Mouse (Mus musculus): ENCODE measurements around the gene Qsox2. TPM values are rescaled to one million over a fixed set of nuclear protein-coding genes. Genes with fewer than 3 reads are reported as not detected.

Gene Qsox2
- polyA plus RNA-seq, 1 experiment from 2014 or later, result 5.2 TPM

DNA sequence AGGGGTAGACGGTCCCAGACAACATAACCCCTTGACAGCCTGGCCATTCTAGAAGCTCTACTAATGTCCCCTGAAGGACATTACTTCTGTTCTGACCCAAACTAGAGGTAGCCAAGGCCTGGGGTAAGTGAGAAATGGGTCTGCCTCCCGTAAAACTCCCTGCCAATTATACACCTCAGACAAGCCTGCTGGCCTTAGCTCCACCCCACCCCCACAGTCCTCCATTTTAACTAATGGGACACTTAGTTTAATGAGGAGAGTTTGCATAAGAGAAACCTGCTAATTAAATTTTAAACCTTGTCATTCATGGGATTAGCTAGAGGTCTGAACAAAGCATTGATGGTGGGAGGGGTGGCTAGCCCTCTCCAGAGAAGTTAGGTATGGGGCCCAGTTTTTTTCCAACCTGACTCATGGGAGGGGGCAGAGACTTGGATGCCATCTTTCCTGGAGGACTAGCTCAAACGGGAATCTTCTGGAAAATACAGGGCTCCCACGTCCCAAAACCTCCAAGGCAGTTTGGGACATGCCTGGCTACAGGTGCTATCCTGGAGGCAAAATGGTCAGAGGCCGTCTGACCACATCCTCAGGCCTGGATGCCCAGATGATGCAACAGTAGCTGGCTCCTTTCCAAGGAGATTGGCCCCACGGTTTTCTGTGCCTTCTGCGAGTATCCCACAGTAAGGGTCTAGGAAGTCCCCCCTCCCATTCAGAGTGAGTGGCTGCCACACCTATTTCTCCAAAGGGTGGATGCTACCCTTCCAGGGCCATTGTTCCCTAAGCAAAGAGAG, 42.6 kb downstream of the Qsox2 start:
- H3K9ac ChIP-seq, result no peak overlapping the region
- no peaks in the 10 kb centered on the region for H3K9me3 ChIP-seq (replicated peaks)
- H3K4me3 ChIP-seq (replicated peaks), result no peak overlapping the region
- WGBS (ENCODE audit: insufficient replicate concordance), result 23% methylated on average over 7 of the region's 7 CpGs
- H3K27me3 ChIP-seq, result peaks cover 91% of the 10 kb centered on the region
- H3K4me1 ChIP-seq (replicated peaks), result no peaks in the 10 kb centered on the region; the same call in 1 of the 2 replicates
- no peak for ATAC-seq (ENCODE audit: insufficient read depth)
- no peak overlapping the region for H3K27ac ChIP-seq (replicated peaks)
- no peak overlapping the region for H3K4me2 ChIP-seq
- H3K36me3 ChIP-seq (replicated peaks), result no peaks in the 10 kb centered on the region

DNA sequence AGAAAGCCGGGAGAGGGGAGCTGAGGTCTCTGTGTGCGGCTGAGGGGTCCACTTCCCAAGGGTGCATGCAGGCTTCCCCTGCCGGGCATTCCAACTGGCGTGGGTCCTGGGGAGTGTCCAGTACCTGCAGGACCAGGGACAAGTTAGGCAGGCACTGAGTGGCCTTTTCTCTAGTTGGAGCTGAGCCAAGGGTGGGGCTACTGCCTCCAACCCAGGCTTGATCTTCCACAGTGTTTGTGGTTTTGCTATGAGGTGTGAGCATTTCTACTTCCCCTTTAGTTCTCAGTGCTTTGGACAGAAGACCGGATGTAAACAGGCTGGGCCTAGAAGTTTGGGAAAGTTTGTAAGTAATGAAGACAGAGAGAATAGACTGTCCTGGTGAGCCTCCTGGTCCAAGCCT, 48.8 kb downstream of the Qsox2 start:
- H3K27me3 ChIP-seq, result peaks cover 69% of the 10 kb centered on the region
- H3K9me3 ChIP-seq (replicated peaks), result no peaks in the 10 kb centered on the region
- 36% methylated on average over 5 of the region's 5 CpGs for WGBS (ENCODE audit: insufficient replicate concordance)
- H3K4me2 ChIP-seq, result no peak overlapping the region
- peaks cover 4% of the 10 kb centered on the region; the same call in 1 of the 2 replicates for H3K4me1 ChIP-seq (replicated peaks)
- H3K27ac ChIP-seq (replicated peaks), result no peak overlapping the region
- no peaks in the 10 kb centered on the region for H3K36me3 ChIP-seq (replicated peaks)
- no peak overlapping the region for H3K4me3 ChIP-seq (replicated peaks)
- ATAC-seq (ENCODE audit: insufficient read depth), result no peak
- no peak overlapping the region for H3K9ac ChIP-seq

DNA sequence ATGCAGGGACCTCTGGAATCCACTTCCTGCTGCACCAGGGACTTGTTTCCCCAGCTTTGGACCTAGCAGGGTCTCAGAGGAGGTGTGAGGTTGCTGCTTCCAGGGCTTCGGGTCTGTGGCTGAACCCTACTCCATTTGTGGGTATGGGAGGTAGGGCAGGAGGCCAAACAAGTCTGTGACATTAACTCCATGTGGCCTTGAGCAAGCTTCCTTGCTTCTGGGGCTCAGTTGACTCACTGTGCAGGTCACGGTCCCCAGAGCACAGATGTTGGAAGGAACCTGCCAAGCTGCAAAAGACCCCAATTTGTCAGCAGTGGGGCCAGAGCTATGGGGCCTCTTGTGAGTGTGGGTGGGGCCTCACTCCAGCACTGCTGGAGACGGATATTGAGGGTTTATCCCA, 53.0 kb downstream of the Qsox2 start:
- H3K4me3 ChIP-seq (replicated peaks), result no peak overlapping the region
- H3K9ac ChIP-seq, result no peak overlapping the region
- H3K36me3 ChIP-seq (replicated peaks), result no peaks in the 10 kb centered on the region
- no peaks in the 10 kb centered on the region for H3K9me3 ChIP-seq (replicated peaks)
- no peak overlapping the region for H3K27ac ChIP-seq (replicated peaks)
- peaks cover 4% of the 10 kb centered on the region; the same call in 1 of the 2 replicates for H3K4me1 ChIP-seq (replicated peaks)
- 36% methylated on average over 3 of the region's 3 CpGs for WGBS (ENCODE audit: insufficient replicate concordance)
- H3K27me3 ChIP-seq, result peaks cover 56% of the 10 kb centered on the region
- no peak for ATAC-seq (ENCODE audit: insufficient read depth)
- no peak overlapping the region for H3K4me2 ChIP-seq

DNA sequence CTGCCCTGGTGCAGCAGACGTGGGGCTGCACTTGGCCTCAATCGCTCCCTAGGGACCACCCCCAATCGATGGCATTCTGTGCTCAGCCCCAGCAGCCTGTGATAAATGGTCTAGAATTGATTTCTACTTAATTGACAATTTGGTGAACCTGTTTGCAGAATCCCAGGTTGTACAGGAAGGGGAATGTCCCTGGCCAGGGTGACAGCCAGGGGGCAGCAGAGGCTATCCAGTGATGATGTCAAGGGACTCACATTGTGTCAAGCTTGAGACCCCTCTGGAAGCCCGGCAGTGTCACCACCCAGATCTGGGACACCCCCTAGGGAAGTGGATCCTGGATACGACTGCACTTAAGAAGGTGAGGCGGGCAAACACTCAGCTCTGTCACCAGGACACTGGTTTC, 54.7 kb downstream of the Qsox2 start:
- peaks cover 49% of the 10 kb centered on the region for H3K27me3 ChIP-seq
- 14% methylated on average over 6 of the region's 6 CpGs for WGBS (ENCODE audit: insufficient replicate concordance)

DNA sequence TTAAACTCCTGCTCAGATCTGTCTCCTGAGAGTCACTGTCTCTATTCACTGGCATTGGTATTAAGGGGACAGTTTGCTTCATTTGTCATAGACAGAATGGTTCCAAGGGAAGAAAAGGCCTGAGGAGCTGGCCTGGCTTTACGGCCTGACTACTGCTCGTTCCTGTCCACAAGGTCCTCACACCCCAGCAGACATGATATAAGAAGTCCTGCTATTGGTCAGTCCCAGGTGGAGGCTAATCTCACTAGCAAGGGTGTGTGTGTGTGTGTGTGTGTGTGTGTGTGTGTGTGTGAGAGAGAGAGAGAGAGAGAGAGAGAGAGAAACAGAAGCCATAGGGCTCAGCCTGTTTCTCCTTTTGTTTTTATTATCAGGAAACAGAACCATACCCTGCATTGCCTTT, 60.1 kb downstream of the Qsox2 start:
- Histone ChIP-seq H3K4me3 (replicated peaks) (no peak overlapping the region), H3K36me3 (replicated peaks) (no peaks in the 10 kb centered on the region), H3K9ac (no peak overlapping the region), H3K27me3 (peaks cover 35% of the 10 kb centered on the region), H3K9me3 (replicated peaks) (no peaks in the 10 kb centered on the region), H3K4me1 (replicated peaks) (peaks cover 29% of the 10 kb centered on the region), H3K27ac (replicated peaks) (peak overlapping the region; percentile 73), H3K4me2 (peak overlapping the region; percentile 48)
- WGBS (ENCODE audit: insufficient replicate concordance), result 39% methylated on average over 2 of the region's 2 CpGs
- peak; percentile 60 for ATAC-seq (ENCODE audit: insufficient read depth)

More for the DNA sequence above, 54.7 kb downstream of the Qsox2 start:
- H3K4me2 ChIP-seq, result no peak overlapping the region
- ATAC-seq (ENCODE audit: insufficient read depth), result no peak
- no peak overlapping the region for H3K27ac ChIP-seq (replicated peaks)
- no peak overlapping the region for H3K4me3 ChIP-seq (replicated peaks)
- H3K9me3 ChIP-seq (replicated peaks), result no peaks in the 10 kb centered on the region
- no peak overlapping the region for H3K9ac ChIP-seq
- H3K4me1 ChIP-seq (replicated peaks), result peaks cover 3% of the 10 kb centered on the region
- H3K36me3 ChIP-seq (replicated peaks), result no peaks in the 10 kb centered on the region

DNA sequence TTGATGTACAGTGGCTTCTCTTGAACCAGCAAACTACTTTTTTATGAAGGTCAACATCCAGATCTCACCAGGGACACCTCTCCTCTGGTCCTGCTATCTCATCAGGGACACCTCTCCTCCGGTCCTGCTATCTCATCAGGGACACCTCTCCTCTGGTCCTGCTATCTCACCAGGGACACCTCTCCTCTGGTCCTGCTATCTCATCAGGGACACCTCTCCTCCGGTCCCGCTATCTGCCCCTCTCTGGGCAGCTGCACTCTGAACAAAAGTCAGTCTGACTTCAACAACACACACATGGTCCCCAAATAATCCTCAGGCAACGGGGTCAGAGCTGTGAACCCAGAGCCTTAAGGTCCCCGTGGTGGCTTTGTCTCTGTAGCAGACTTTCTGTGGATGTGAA, 60.6 kb downstream of the Qsox2 start:
- Histone ChIP-seq H3K27ac (replicated peaks) (peak overlapping the region; percentile 73), H3K9ac (no peak overlapping the region), H3K9me3 (replicated peaks) (no peaks in the 10 kb centered on the region), H3K4me1 (replicated peaks) (peaks cover 29% of the 10 kb centered on the region), H3K4me3 (replicated peaks) (no peak overlapping the region), H3K36me3 (replicated peaks) (no peaks in the 10 kb centered on the region), H3K27me3 (peaks cover 35% of the 10 kb centered on the region), H3K4me2 (peak overlapping the region; percentile 48)
- ATAC-seq (ENCODE audit: insufficient read depth), result peak; percentile 92
- WGBS (ENCODE audit: insufficient replicate concordance), result 18% methylated on average over 5 of the region's 5 CpGs

DNA sequence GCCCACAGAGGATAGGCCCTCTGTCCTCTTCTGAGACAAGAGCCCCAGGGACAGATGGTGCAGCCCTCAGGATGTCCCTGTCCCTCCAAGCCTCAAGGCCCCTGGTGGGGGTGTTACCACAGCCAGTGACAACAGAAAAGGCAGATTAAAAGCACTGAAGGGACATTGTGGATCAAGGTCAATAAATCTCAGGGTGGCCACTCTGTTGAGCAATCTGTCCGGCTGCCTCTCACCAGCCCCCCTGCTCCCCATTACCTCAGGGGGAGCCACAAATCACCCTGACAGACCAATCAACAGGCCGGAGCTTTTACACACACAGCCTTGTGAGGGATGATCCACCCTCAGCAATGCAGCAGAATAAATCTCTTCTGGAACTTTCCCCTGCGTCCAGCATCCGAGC, 62.1 kb downstream of the Qsox2 start:
- Histone ChIP-seq H3K9me3 (replicated peaks) (no peaks in the 10 kb centered on the region), H3K4me2 (no peak overlapping the region), H3K27me3 (peaks cover 49% of the 10 kb centered on the region), H3K4me3 (replicated peaks) (no peak overlapping the region), H3K27ac (replicated peaks) (no peak overlapping the region), H3K9ac (no peak overlapping the region), H3K4me1 (replicated peaks) (peaks cover 29% of the 10 kb centered on the region), H3K36me3 (replicated peaks) (no peaks in the 10 kb centered on the region)
- ATAC-seq (ENCODE audit: insufficient read depth), result no peak
- WGBS (ENCODE audit: insufficient replicate concordance), result 25% methylated on average over 4 of the region's 4 CpGs

DNA sequence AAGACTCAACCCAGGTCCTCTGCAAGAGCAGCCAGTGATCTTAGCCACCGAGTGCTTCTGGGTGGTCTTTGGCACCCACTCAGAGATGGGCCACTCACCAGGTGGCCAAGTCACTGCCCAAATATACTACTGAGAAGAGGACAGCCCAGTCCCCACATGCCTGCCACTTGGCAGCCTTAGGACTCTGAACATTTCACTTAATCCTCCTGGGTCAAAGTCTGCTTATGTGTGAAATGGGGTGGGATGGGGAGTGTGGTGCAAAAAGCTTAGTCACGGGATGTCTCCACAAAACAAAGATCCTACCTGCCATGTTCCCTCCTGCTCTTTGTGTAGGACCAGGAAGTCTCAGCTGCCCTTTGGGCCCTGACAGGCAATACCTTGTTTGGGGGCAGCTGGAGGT, 65.2 kb downstream of the Qsox2 start:
- ATAC-seq (ENCODE audit: insufficient read depth), result no peak
- H3K27me3 ChIP-seq, result peaks cover 68% of the 10 kb centered on the region
- no peak overlapping the region for H3K27ac ChIP-seq (replicated peaks)
- no peak overlapping the region for H3K4me2 ChIP-seq
- H3K4me3 ChIP-seq (replicated peaks), result no peak overlapping the region
- H3K36me3 ChIP-seq (replicated peaks), result no peaks in the 10 kb centered on the region
- no peaks in the 10 kb centered on the region for H3K9me3 ChIP-seq (replicated peaks)
- H3K4me1 ChIP-seq (replicated peaks), result peaks cover 22% of the 10 kb centered on the region
- no peak overlapping the region for H3K9ac ChIP-seq
- 69% methylated on average over 2 of the region's 2 CpGs for WGBS (ENCODE audit: insufficient replicate concordance)

DNA sequence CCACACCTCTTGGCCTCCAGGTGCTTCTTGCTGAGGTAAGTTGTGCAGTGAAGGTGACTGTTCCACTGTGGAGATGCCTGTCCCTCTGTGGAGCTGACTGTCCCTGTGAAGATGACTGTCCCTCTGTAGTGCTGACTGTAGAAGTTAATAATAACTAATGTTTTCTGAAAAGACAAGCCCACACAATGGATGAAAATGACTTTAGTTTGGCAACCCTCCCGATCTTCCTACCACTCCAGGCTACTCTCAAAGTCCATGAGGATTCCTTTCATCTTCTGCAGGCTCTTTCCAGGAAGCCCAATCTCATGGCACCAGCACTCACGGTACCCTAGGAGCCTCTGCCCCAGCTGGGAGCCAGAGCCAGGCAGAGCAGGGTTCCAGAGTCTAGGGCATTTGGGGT, 66.9 kb downstream of the Qsox2 start:
- Histone ChIP-seq H3K36me3 (replicated peaks) (no peaks in the 10 kb centered on the region), H3K4me2 (no peak overlapping the region), H3K27me3 (peaks cover 64% of the 10 kb centered on the region), H3K4me1 (replicated peaks) (0 out of 2 replicates have a peak, but pooled peaks cover 5% of the 10 kb centered on the region), H3K9ac (no peak overlapping the region), H3K4me3 (replicated peaks) (no peak overlapping the region), H3K9me3 (replicated peaks) (no peaks in the 10 kb centered on the region), H3K27ac (replicated peaks) (no peak overlapping the region)
- 36% methylated on average over 2 of the region's 2 CpGs for WGBS (ENCODE audit: insufficient replicate concordance)
- no peak for ATAC-seq (ENCODE audit: insufficient read depth)

DNA sequence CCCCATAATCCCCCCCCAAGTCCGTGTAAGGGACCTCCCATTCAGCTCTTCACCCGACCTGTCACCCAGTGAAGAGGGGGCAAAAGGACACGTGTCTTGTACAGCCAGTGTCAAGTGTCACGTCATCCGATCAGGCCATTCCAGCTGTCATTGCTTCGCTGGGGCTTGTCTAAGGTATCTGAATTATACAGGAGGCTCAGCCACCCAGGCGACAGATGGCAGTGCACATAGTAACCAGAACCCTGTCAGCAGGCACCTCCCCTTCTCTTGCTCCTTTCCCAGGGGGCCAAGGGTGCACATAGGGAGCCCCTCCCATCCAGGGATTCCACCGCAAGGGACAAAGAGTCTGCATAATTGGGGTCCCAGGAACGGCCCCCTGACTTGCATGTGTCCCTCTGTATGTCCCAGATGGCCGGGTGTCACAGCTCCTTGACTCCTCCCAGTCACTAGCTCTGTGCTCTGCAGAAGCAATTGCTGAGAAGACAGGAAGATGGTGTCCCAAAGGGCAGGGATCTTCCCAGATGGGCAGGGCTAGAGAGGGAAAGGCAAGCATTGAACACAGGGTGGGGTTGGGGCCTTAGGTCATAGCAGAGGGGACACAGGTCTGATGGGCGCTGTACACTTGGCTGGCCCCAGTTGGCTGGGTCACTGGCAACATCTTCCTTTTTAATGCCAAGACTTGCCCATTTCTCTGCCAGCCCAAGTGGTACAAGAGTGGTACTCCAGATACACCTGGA, 68.3 kb downstream of the Qsox2 start:
- ATAC-seq (ENCODE audit: insufficient read depth), result no peak
- H3K27ac ChIP-seq (replicated peaks), result no peak overlapping the region
- H3K27me3 ChIP-seq, result peaks cover 55% of the 10 kb centered on the region
- WGBS (ENCODE audit: insufficient replicate concordance), result 45% methylated on average over 11 of the region's 11 CpGs
- H3K4me1 ChIP-seq (replicated peaks), result no peaks in the 10 kb centered on the region
- no peak overlapping the region for H3K4me2 ChIP-seq
- H3K36me3 ChIP-seq (replicated peaks), result no peaks in the 10 kb centered on the region
- H3K9me3 ChIP-seq (replicated peaks), result no peaks in the 10 kb centered on the region
- no peak overlapping the region for H3K4me3 ChIP-seq (replicated peaks)
- H3K9ac ChIP-seq, result no peak overlapping the region

DNA sequence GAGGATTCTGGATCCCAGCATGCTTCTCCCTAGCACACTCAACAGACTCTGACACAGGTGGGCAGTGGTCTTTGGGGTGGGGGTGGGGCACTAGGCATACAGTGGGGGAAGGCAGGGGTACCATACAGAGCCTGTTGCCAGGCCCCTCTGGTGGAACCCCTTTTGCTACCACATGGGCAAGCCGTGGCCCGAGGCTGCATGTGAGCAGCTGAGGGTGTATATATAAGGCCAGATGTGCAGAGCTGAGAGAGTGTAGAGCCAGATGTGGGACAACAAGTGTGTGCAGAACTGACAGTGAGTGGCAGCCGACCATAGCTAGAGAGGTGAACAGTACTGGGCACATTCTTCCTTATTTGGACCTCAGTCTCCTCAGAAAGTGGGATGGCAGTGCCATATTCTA, 70.4 kb downstream of the Qsox2 start:
- H3K4me2 ChIP-seq, result no peak overlapping the region
- H3K36me3 ChIP-seq (replicated peaks), result no peaks in the 10 kb centered on the region
- H3K9me3 ChIP-seq (replicated peaks), result no peaks in the 10 kb centered on the region
- H3K27me3 ChIP-seq, result peaks cover 36% of the 10 kb centered on the region
- no peak for ATAC-seq (ENCODE audit: insufficient read depth)
- no peak overlapping the region for H3K9ac ChIP-seq
- no peak overlapping the region for H3K4me3 ChIP-seq (replicated peaks)
- WGBS (ENCODE audit: insufficient replicate concordance), result 60% methylated on average over 3 of the region's 3 CpGs
- peaks cover 2% of the 10 kb centered on the region; the same call in 1 of the 2 replicates for H3K4me1 ChIP-seq (replicated peaks)
- H3K27ac ChIP-seq (replicated peaks), result no peak overlapping the region

Data from liver, embryonic 15.5 days (tissue).